Mouse (Mus musculus): ENCODE data around the gene Gm49405. TPM values are rescaled to one million over a fixed set of nuclear protein-coding genes. Genes with fewer than 3 reads are reported as not detected.
"Not testable (repeated sequence)": the region's sequence is repeated elsewhere in the genome, so short reads cannot be mapped to it uniquely, and the experiment has no call there.

The Gm49405 gene
- polyA plus RNA-seq (2015; fragmentation: Nextera tagmentation; extraction: Ambion mirVana) = 4.5 and 5.7 TPM in 2 replicates

DNA sequence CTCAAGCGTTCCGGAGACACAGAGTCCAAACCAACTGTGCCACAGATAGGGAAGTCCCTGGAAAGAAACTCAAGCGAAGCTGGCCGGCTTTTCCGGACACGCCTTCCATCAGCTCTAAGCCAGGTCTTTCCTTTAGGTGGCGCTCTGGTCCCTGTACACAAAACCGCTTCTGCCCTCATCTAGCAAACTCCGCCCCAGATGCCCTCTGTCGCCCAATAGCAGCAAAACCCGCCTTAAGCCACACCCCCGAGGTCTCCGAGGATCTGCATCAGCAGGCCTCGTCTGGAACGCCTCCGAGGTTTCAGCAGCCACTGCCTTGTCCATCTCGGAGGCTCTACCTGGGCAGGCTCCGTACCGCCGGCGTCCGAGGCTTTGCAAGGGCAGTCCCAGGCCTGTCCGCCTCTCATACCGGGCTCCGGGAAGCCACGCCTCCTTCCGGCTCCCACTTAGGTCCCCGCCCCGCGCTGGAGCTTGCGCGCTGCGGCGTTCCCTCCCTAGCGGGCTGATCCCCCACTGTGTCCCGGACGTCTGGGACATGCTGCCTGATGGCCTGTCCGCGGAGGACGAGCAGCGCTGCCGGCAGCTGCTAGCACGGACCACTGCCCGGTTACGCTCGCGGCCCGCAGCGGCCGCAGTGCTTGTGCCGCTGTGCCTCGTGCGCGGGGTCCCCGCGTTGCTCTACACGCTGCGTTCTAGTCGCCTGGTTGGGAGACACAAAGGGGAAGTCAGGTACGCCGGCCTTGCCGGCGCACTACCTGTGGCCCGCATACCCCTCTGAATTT lies at the start of gene Gm49405, which contains the start of gene Nudt8:
Gene Gm49405, plus strand, starts transcription at position 508 of the 782 bp plus-strand sequence.
Gene Nudt8, plus strand, starts transcription at position 462 of the 782 bp plus-strand sequence.
- Histone ChIP-seq H3K4me2 (peak within 1 kb of the TSS; percentile 80), H3K9ac (replicated peaks) (peak within 1 kb of the TSS; percentile 93), H3K36me3 (no peaks in the 10 kb centered on the region), H3K9me3 (replicated peaks) (no peaks in the 10 kb centered on the region), H3K27me3 (replicated peaks) (no peaks in the 10 kb centered on the region), H3K4me3 (replicated peaks) (peak within 1 kb of the TSS; percentile 83), H3K27ac (replicated peaks) (peak within 1 kb of the TSS; percentile 97), H3K4me1 (peaks cover 22% of the 10 kb centered on the region)
- under 1% methylated on average over 64 of the region's 64 CpGs for WGBS
- peak; percentile 92 for ATAC-seq (ENCODE audit: low FRiP score)

DNA sequence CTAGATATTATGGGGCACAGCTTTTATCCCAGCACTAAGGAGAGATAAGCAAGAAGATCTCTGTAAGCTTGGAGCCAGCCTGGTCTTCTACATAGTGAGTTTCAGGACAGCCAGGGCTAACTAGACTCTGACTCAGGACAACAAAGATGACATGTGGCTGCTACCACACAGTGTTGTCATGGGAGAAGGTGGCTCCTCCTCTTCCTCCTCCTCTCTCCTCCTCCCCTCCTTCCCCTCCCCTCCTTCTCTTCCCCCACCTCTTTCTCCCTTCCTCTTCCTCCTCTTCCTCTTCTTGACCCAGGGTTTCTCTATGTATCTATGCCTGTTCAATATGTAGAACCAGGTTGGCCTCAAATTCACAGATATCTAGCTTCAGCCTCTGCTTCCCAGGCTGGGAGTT lies 49.0 kb upstream of the Gm49405 start:
- ATAC-seq (ENCODE audit: low FRiP score) = no peak
- Histone ChIP-seq H3K4me3 (replicated peaks) (no peak overlapping the region), H3K27me3 (replicated peaks) (no peaks in the 10 kb centered on the region), H3K4me2 (no peak overlapping the region), H3K9me3 (replicated peaks) (no peaks in the 10 kb centered on the region), H3K9ac (replicated peaks) (no peak overlapping the region), H3K4me1 (no peaks in the 10 kb centered on the region), H3K36me3 (no peaks in the 10 kb centered on the region), H3K27ac (replicated peaks) (no peak overlapping the region)

DNA sequence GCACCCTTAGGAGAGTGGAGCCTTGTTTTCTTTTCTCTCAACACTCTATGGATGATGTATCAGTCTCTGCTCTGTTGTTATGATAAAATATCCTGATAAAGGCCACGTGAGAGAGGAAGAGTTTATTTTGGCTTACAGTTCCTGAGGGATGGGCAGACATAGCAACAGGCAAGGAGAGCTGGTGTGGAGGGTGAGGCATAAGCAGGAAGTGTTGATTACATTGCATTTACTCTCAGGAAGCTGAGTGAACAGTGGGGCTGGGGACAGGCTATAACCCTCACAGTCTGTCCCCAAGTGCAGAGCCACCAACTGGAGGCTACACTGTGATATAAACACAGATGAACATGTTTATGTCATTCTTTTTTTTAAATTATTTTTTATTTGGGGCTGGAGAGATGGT lies 48.3 kb upstream of the Gm49405 start:
- H3K9ac ChIP-seq (replicated peaks) = no peak overlapping the region
- H3K4me1 ChIP-seq = no peaks in the 10 kb centered on the region
- no peaks in the 10 kb centered on the region for H3K36me3 ChIP-seq
- WGBS = 60% methylated on average over 1 of the region's 1 CpGs
- H3K9me3 ChIP-seq (replicated peaks) = no peaks in the 10 kb centered on the region
- H3K27ac ChIP-seq (replicated peaks) = no peak overlapping the region
- no peak for ATAC-seq (ENCODE audit: low FRiP score)
- no peak overlapping the region for H3K4me2 ChIP-seq
- H3K27me3 ChIP-seq (replicated peaks) = no peaks in the 10 kb centered on the region
- no peak overlapping the region for H3K4me3 ChIP-seq (replicated peaks)

DNA sequence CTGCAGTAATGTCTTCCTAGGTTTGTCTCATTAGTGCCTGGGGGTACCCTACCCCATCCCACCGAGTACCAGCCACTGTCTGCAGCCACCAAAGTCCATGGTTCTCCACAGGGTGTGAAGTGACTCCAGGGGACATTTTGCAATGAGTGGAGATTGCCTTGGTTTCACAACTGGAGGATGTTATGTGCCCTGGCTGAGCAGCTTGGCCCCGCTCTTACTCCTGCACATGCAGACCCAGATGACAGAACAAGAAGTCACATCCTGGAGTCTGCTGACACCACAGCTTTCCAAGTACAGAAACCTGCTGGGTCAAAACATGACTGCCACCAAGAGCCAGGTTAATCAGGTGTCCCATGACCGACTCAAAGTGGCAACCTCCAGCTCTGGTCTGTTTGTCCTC lies 45.4 kb upstream of the Gm49405 start:
- no peaks in the 10 kb centered on the region for H3K27me3 ChIP-seq (replicated peaks)
- no peaks in the 10 kb centered on the region for H3K36me3 ChIP-seq
- H3K9me3 ChIP-seq (replicated peaks) = no peaks in the 10 kb centered on the region
- no peak overlapping the region for H3K9ac ChIP-seq (replicated peaks)
- no peaks in the 10 kb centered on the region for H3K4me1 ChIP-seq
- no peak overlapping the region for H3K4me2 ChIP-seq
- no peak for ATAC-seq (ENCODE audit: low FRiP score)
- H3K27ac ChIP-seq (replicated peaks) = no peak overlapping the region
- WGBS = 89% methylated on average over 3 of the region's 3 CpGs
- no peak overlapping the region for H3K4me3 ChIP-seq (replicated peaks)

DNA sequence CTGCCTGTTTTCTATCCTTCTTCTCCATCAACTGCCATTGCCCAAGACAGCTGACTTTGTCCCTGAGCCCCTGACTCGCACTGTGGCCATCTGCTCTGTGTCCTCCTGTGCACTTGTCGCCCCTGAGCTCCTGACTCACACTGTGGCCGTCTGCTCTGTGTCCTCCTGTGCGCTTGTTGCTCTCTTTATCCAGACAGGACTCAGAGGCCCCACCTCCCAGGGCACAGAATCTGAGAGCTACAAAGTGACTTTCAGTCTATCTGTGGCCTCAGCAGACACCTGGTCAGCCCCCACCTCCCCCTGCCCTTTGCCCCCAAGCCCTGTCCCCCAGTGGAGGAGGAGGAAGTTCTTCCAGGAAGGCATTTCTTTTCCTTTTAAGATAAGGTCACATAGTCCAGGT lies 44.6 kb upstream of the Gm49405 start:
- WGBS = 64% methylated on average over 4 of the region's 4 CpGs
- Histone ChIP-seq H3K36me3 (no peaks in the 10 kb centered on the region), H3K4me3 (replicated peaks) (no peak overlapping the region), H3K9ac (replicated peaks) (no peak overlapping the region), H3K4me1 (no peaks in the 10 kb centered on the region), H3K27me3 (replicated peaks) (no peaks in the 10 kb centered on the region), H3K27ac (replicated peaks) (no peak overlapping the region), H3K4me2 (no peak overlapping the region), H3K9me3 (replicated peaks) (no peaks in the 10 kb centered on the region)
- ATAC-seq (ENCODE audit: low FRiP score) = no peak

DNA sequence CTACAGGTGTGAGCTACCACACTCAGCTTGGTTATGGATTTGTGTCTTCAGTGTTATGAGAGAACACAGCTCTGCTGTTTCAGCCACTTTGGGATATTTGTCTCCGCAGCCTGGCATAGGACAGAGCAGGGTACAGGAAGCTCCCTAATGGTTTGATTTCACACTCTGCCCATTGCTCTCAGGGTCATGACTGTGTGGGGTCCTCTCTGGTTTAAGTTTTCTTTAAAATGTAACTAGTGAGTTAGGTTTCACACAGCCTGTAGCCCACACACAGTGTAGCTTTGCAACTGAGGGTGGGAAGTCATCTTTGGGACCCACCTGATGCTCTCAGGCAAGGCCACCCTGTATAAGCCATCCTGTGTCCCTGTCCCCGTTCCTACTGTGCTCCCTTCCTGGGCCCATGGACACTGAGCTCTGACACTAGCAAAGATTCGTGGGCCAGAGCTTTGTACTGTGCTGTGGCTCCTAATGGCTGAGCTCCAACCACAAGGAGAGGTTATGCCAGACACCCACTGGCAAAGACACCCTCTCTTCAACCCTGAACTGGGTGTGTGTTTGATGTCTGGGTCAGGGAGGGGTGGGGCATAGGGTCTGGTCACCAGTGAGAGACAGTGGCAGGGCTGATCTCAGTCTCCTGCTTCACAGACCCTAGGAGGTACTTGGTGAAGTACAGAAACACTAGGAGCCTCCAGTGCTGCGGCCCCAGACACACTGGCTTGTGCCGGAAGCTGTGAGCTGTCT lies 43.0 kb upstream of the Gm49405 start:
- H3K27me3 ChIP-seq (replicated peaks); H3K9me3 ChIP-seq (replicated peaks); H3K4me1 ChIP-seq; ATAC-seq (ENCODE audit: low FRiP score); H3K27ac ChIP-seq (replicated peaks); H3K36me3 ChIP-seq; H3K9ac ChIP-seq (replicated peaks); H3K4me2 ChIP-seq; H3K4me3 ChIP-seq (replicated peaks): not testable (repeated sequence)
- WGBS = 77% methylated on average over 5 of the region's 5 CpGs

DNA sequence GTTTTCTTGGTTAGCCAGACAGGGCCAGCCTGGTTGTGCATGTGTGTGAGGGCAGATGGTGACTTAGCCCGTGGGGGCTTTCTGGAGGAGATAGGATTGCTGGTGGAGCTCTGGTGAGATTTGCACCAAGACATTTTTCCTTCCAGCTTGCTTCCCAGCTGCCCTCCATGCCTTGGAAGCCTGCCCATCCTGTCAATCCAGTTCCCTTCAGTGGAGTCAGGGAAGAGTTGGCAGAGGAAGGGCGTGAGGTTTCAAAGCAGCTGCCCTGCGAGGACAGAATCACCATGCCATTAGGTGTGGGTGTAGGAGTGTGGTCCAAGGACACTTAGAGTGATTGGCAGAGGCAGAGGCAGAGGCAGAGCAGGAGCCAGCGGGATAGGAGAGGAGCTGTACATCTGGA lies 42.0 kb upstream of the Gm49405 start, which contains the start of gene Aldh3b3:
Gene Aldh3b3, plus strand, starts transcription at position 176 of the 400 bp plus-strand sequence.
- no peak within 1 kb of the TSS for H3K4me3 ChIP-seq (replicated peaks)
- ATAC-seq (ENCODE audit: low FRiP score) = no peak
- no peak within 1 kb of the TSS for H3K4me2 ChIP-seq
- no peak within 1 kb of the TSS for H3K27ac ChIP-seq (replicated peaks)
- H3K4me1 ChIP-seq = no peaks in the 10 kb centered on the region
- no peak within 1 kb of the TSS for H3K9ac ChIP-seq (replicated peaks)
- H3K9me3 ChIP-seq (replicated peaks) = no peaks in the 10 kb centered on the region
- no peaks in the 10 kb centered on the region for H3K27me3 ChIP-seq (replicated peaks)
- WGBS = 74% methylated on average over 4 of the region's 4 CpGs
- no peaks in the 10 kb centered on the region for H3K36me3 ChIP-seq

DNA sequence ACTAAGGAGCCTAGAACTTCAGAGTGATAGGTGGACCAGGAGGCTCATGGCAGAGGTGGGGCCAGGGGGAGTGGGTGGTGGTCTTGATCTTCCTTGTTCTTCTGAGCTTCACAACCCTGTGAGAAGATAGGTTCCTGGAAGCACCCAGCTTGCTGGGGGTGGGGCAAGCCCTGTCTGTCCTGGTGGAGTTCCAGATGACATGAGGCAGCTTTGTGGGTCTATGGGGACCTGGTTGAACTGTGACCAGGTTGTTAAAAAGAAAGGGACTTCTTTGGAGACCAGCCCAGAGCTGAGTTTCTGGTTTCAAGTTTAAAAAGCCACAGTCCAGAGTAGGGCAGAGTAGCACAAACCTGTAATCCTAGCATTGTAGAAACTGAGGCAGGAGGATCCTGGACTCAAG lies 41.4 kb upstream of the Gm49405 start:
- H3K36me3 ChIP-seq = no peaks in the 10 kb centered on the region
- no peaks in the 10 kb centered on the region for H3K4me1 ChIP-seq
- no peak for ATAC-seq (ENCODE audit: low FRiP score)
- H3K27ac ChIP-seq (replicated peaks) = no peak overlapping the region
- no peak overlapping the region for H3K4me2 ChIP-seq
- no peaks in the 10 kb centered on the region for H3K9me3 ChIP-seq (replicated peaks)
- no peaks in the 10 kb centered on the region for H3K27me3 ChIP-seq (replicated peaks)
- H3K9ac ChIP-seq (replicated peaks) = no peak overlapping the region
- H3K4me3 ChIP-seq (replicated peaks) = no peak overlapping the region

DNA sequence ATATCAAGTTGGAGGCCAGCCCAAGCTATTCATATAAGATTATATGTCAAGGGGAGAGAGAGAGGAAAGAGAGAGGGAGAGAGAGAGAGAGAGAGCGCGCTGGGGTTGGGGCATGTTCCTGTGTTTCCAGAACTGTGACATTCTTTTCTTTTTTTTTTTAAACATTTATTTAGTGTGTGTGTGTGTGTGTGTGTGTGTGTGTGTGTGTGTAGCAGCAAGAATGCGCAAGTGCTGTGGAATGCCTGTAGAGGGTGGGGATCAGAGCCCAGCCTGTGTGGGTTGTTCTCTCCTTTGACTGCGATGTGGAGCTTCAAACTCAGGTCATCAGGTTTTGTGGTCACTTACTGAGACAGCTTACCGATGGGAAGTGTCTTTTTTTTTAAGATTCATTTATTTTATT lies 40.2 kb upstream of the Gm49405 start:
- Histone ChIP-seq H3K27me3 (replicated peaks) (no peaks in the 10 kb centered on the region), H3K36me3 (no peaks in the 10 kb centered on the region), H3K27ac (replicated peaks) (no peak overlapping the region), H3K9me3 (replicated peaks) (no peaks in the 10 kb centered on the region), H3K4me1 (no peaks in the 10 kb centered on the region), H3K4me2 (no peak overlapping the region), H3K9ac (replicated peaks) (no peak overlapping the region), H3K4me3 (replicated peaks) (no peak overlapping the region)
- WGBS = 83% methylated on average over 5 of the region's 5 CpGs
- ATAC-seq (ENCODE audit: low FRiP score) = no peak

DNA sequence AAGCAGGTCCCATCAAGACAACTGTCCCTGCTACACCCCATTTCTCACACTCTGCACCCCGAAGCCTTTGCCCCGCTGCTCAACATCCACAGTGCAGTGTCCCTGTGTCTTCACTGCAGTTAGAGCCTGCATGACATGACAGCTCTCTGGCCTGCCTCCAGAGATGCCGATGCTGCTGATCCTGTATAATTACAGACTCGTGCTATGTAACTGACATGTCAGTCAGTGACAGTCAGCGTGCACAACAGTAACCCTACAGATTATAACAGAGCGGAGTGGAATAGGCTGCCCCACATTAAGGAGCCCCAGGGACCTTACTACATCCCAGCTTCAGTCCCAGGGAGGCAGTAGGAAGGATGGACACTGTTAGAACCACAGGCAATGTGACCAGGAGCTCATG lies 38.6 kb upstream of the Gm49405 start:
- H3K4me3 ChIP-seq (replicated peaks); H3K36me3 ChIP-seq; ATAC-seq (ENCODE audit: low FRiP score); H3K27me3 ChIP-seq (replicated peaks); H3K9ac ChIP-seq (replicated peaks); H3K4me1 ChIP-seq; H3K27ac ChIP-seq (replicated peaks); H3K9me3 ChIP-seq (replicated peaks); H3K4me2 ChIP-seq: not testable (repeated sequence)
- WGBS = 89% methylated on average over 6 of the region's 6 CpGs

DNA sequence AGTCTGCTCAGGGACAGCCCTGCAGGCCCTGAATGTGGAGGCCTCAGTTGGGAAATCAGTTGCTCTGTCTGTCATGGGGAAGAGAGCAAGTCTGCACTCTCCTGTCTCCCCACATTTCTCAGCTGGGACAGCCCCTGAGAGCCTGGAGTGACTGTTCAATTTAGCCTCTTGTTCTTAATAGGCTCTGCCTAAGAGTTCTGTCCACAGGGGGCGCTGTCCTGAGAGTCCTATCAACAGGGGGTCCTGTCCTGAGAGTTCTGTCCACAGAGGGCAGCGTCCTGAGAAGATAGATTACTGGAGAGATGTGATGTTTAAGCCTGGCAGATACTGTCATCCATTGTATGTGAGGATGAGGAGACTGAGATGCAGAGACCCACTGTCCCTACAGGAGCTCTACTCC lies 38.0 kb upstream of the Gm49405 start:
- Histone ChIP-seq H3K36me3 (no peaks in the 10 kb centered on the region), H3K27me3 (replicated peaks) (no peaks in the 10 kb centered on the region), H3K4me2 (no peak overlapping the region), H3K9ac (replicated peaks) (no peak overlapping the region), H3K27ac (replicated peaks) (no peak overlapping the region), H3K4me3 (replicated peaks) (no peak overlapping the region), H3K4me1 (no peaks in the 10 kb centered on the region), H3K9me3 (replicated peaks) (no peaks in the 10 kb centered on the region)
- ATAC-seq (ENCODE audit: low FRiP score) = no peak
- WGBS = 23% methylated on average over 2 of the region's 2 CpGs

DNA sequence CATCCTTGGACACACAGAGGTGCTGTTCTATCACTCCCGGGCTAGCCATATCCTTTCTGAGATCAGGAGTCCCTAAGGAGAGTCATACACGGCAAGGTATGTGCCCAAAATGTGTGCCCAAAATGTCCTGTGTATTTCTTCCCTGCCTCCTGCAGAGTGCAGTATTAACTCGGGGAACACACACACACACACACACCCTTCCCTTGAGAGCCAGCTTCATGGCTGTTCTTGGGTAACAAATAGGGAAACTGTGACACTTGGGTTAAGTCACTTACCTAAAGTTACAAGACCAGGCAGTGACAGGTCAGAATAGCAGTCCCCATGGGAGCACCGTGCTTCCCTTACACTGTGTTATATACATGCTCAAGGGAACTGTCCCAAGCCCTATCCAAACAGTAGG lies 36.4 kb upstream of the Gm49405 start:
- H3K4me2 ChIP-seq = no peak overlapping the region
- H3K36me3 ChIP-seq = no peaks in the 10 kb centered on the region
- H3K9me3 ChIP-seq (replicated peaks) = no peaks in the 10 kb centered on the region
- H3K9ac ChIP-seq (replicated peaks) = no peak overlapping the region
- H3K27me3 ChIP-seq (replicated peaks) = no peaks in the 10 kb centered on the region
- 77% methylated on average over 4 of the region's 4 CpGs for WGBS
- no peak overlapping the region for H3K4me3 ChIP-seq (replicated peaks)
- H3K4me1 ChIP-seq = no peaks in the 10 kb centered on the region
- H3K27ac ChIP-seq (replicated peaks) = no peak overlapping the region
- no peak for ATAC-seq (ENCODE audit: low FRiP score)

All from neural tube, embryonic 15.5 days (tissue).